Mouse (Mus musculus): Measurements from ENCODE around the gene Mpig6b. TPM values are rescaled to one million over a fixed set of nuclear protein-coding genes. Genes with fewer than 3 reads are reported as not detected.

Gene Mpig6b
- polyA plus RNA-seq, 1 experiment from 2014 or later = 0.92 TPM

GRCm38 (mm10) chr17:35029691-35030532 lies 36.1 kb downstream of the Mpig6b start:
- Histone ChIP-seq H3K27ac (replicated peaks) (no peak overlapping the region), H3K27me3 (replicated peaks) (0 out of 2 replicates have a peak, but pooled peaks cover 4% of the 10 kb centered on the region), H3K4me3 (no peak overlapping the region), H3K36me3 (no peaks in the 10 kb centered on the region), H3K9ac (0 out of 2 replicates have a peak overlapping the region, but pooled peaks have one; percentile 28), H3K9me3 (no peaks in the 10 kb centered on the region), H3K4me2 (0 out of 2 replicates have a peak overlapping the region, but pooled peaks have one; percentile 11), H3K4me1 (peaks cover 39% of the 10 kb centered on the region)
- 40% methylated on average over 19 of the region's 19 CpGs for WGBS
- ATAC-seq (ENCODE audit: extremely low read depth, insufficient number of reproducible peaks, low FRiP score, low TSS enrichment) = no peak

- whole genome bisulfite sequencing = 75% methylated on average over 2 of the region's 2 CpGs
- Histone ChIP-seq H3K4me1 (peaks cover 55% of the 10 kb centered on the region), H3K9me3 (no peaks in the 10 kb centered on the region), H3K27ac (replicated peaks) (no peak overlapping the region), H3K4me3 (no peak overlapping the region), H3K36me3 (no peaks in the 10 kb centered on the region), H3K27me3 (replicated peaks) (0 out of 2 replicates have a peak, but pooled peaks cover 4% of the 10 kb centered on the region), H3K4me2 (no peak overlapping the region), H3K9ac (peak overlapping the region; percentile 28; the same call in 1 of the 2 replicates)
- ATAC-seq (ENCODE audit: extremely low read depth, insufficient number of reproducible peaks, low FRiP score, low TSS enrichment) = no peak
These were observed 37.7 kb downstream of the Mpig6b start for GRCm38 (mm10) chr17:35028315-35028714.

GRCm38 (mm10) chr17:35027277-35028068 lies 38.5 kb downstream of the Mpig6b start, which contains the start of gene Sapcd1:
TSS of gene Sapcd1 (minus strand) at chr17:35028016.
- Histone ChIP-seq H3K36me3 (no peaks in the 10 kb centered on the region), H3K27ac (replicated peaks) (0 out of 2 replicates have a peak within 1 kb of the TSS, but pooled peaks have one; percentile 21), H3K4me3 (0 out of 2 replicates have a peak within 1 kb of the TSS, but pooled peaks have one; percentile 6), H3K4me1 (peaks cover 63% of the 10 kb centered on the region), H3K9me3 (no peaks in the 10 kb centered on the region), H3K9ac (peak within 1 kb of the TSS; percentile 53), H3K4me2 (peak within 1 kb of the TSS; percentile 36), H3K27me3 (replicated peaks) (0 out of 2 replicates have a peak, but pooled peaks cover 4% of the 10 kb centered on the region)
- no peak for ATAC-seq (ENCODE audit: extremely low read depth, insufficient number of reproducible peaks, low FRiP score, low TSS enrichment)
- WGBS = 37% methylated on average over 13 of the region's 13 CpGs

GRCm38 (mm10) chr17:35026206-35026605 lies 39.8 kb downstream of the Mpig6b start:
- 0 out of 2 replicates have a peak, but pooled peaks cover 4% of the 10 kb centered on the region for H3K27me3 ChIP-seq (replicated peaks)
- no peaks in the 10 kb centered on the region for H3K36me3 ChIP-seq
- H3K9me3 ChIP-seq = no peaks in the 10 kb centered on the region
- no peak overlapping the region for H3K4me2 ChIP-seq
- ATAC-seq (ENCODE audit: extremely low read depth, insufficient number of reproducible peaks, low FRiP score, low TSS enrichment) = no peak
- no peak overlapping the region for H3K27ac ChIP-seq (replicated peaks)
- H3K4me1 ChIP-seq = peaks cover 73% of the 10 kb centered on the region
- no peak overlapping the region for H3K4me3 ChIP-seq
- WGBS = 83% methylated on average over 5 of the region's 5 CpGs
- H3K9ac ChIP-seq = peak overlapping the region; percentile 6; the same call in 1 of the 2 replicates

GRCm38 (mm10) chr17:35024691-35025488 lies 41.1 kb downstream of the Mpig6b start:
- peaks cover 6% of the 10 kb centered on the region; the same call in 1 of the 2 replicates for H3K27me3 ChIP-seq (replicated peaks)
- peak overlapping the region; percentile 58 for H3K9ac ChIP-seq
- no peak overlapping the region for H3K27ac ChIP-seq (replicated peaks)
- H3K36me3 ChIP-seq = no peaks in the 10 kb centered on the region
- no peak for ATAC-seq (ENCODE audit: extremely low read depth, insufficient number of reproducible peaks, low FRiP score, low TSS enrichment)
- H3K9me3 ChIP-seq = no peaks in the 10 kb centered on the region
- peaks cover 77% of the 10 kb centered on the region for H3K4me1 ChIP-seq
- no peak overlapping the region for H3K4me3 ChIP-seq
- no peak overlapping the region for H3K4me2 ChIP-seq
- WGBS = 63% methylated on average over 7 of the region's 10 CpGs

GRCm38 (mm10) chr17:35024261-35024660 lies 41.7 kb downstream of the Mpig6b start:
- H3K9ac ChIP-seq = peak overlapping the region; percentile 58
- 69% methylated on average over 13 of the region's 13 CpGs for WGBS

GRCm38 (mm10) chr17:35023756-35024155 lies 42.2 kb downstream of the Mpig6b start:
- 65% methylated on average over 4 of the region's 4 CpGs for WGBS
- Histone ChIP-seq H3K9me3 (no peaks in the 10 kb centered on the region), H3K4me2 (no peak overlapping the region), H3K27me3 (replicated peaks) (peaks cover 4% of the 10 kb centered on the region; the same call in 1 of the 2 replicates), H3K4me3 (no peak overlapping the region), H3K27ac (replicated peaks) (no peak overlapping the region), H3K36me3 (no peaks in the 10 kb centered on the region), H3K4me1 (peaks cover 72% of the 10 kb centered on the region), H3K9ac (peak overlapping the region; percentile 58)
- no peak for ATAC-seq (ENCODE audit: extremely low read depth, insufficient number of reproducible peaks, low FRiP score, low TSS enrichment)

More at GRCm38 (mm10) chr17:35024261-35024660, 41.7 kb downstream of the Mpig6b start:
- H3K4me2 ChIP-seq = no peak overlapping the region
- no peaks in the 10 kb centered on the region for H3K36me3 ChIP-seq
- H3K4me3 ChIP-seq = no peak overlapping the region
- peaks cover 4% of the 10 kb centered on the region; the same call in 1 of the 2 replicates for H3K27me3 ChIP-seq (replicated peaks)
- ATAC-seq (ENCODE audit: extremely low read depth, insufficient number of reproducible peaks, low FRiP score, low TSS enrichment) = no peak
- no peak overlapping the region for H3K27ac ChIP-seq (replicated peaks)
- H3K4me1 ChIP-seq = peaks cover 75% of the 10 kb centered on the region
- no peaks in the 10 kb centered on the region for H3K9me3 ChIP-seq

- Histone ChIP-seq H3K36me3 (no peaks in the 10 kb centered on the region), H3K4me3 (no peak overlapping the region), H3K4me2 (no peak overlapping the region), H3K27me3 (replicated peaks) (peaks cover 4% of the 10 kb centered on the region; the same call in 1 of the 2 replicates), H3K27ac (replicated peaks) (peak overlapping the region; percentile 83; the same call in 1 of the 2 replicates), H3K9ac (no peak overlapping the region), H3K9me3 (no peaks in the 10 kb centered on the region), H3K4me1 (peaks cover 69% of the 10 kb centered on the region)
- WGBS = 86% methylated on average over 5 of the region's 5 CpGs
- no peak for ATAC-seq (ENCODE audit: extremely low read depth, insufficient number of reproducible peaks, low FRiP score, low TSS enrichment)
These were observed 42.8 kb downstream of the Mpig6b start for GRCm38 (mm10) chr17:35023221-35023620.

- Histone ChIP-seq H3K27ac (replicated peaks) (peak overlapping the region; percentile 83), H3K4me1 (peaks cover 66% of the 10 kb centered on the region), H3K4me3 (no peak overlapping the region), H3K36me3 (no peaks in the 10 kb centered on the region), H3K9me3 (no peaks in the 10 kb centered on the region), H3K27me3 (replicated peaks) (peaks cover 4% of the 10 kb centered on the region; the same call in 1 of the 2 replicates), H3K4me2 (no peak overlapping the region), H3K9ac (0 out of 2 replicates have a peak overlapping the region, but pooled peaks have one; percentile 5)
- no peak for ATAC-seq (ENCODE audit: extremely low read depth, insufficient number of reproducible peaks, low FRiP score, low TSS enrichment)
- WGBS = 87% methylated on average over 8 of the region's 8 CpGs
These were observed 43.4 kb downstream of the Mpig6b start for GRCm38 (mm10) chr17:35022541-35023060.

GRCm38 (mm10) chr17:35021842-35022477 lies 44.0 kb downstream of the Mpig6b start:
- WGBS = 11% methylated on average over 6 of the region's 6 CpGs
- Histone ChIP-seq H3K4me2 (peak overlapping the region; percentile 46), H3K4me1 (peaks cover 60% of the 10 kb centered on the region), H3K9me3 (no peaks in the 10 kb centered on the region), H3K27me3 (replicated peaks) (peaks cover 4% of the 10 kb centered on the region; the same call in 1 of the 2 replicates), H3K4me3 (peak overlapping the region; percentile 16; the same call in 1 of the 2 replicates), H3K36me3 (no peaks in the 10 kb centered on the region), H3K27ac (replicated peaks) (peak overlapping the region; percentile 83), H3K9ac (peak overlapping the region; percentile 37; the same call in 1 of the 2 replicates)
- peak; percentile 23; the same call in 1 of the 2 replicates for ATAC-seq (ENCODE audit: extremely low read depth, insufficient number of reproducible peaks, low FRiP score, low TSS enrichment)
